Mouse (Mus musculus): ENCODE measurements around the gene Cryba1. TPM values are rescaled to one million over a fixed set of nuclear protein-coding genes. Genes with fewer than 3 reads are reported as not detected.
"Not testable (repeated sequence)": the region's sequence is repeated elsewhere in the genome, so short reads cannot be mapped to it uniquely, and the experiment has no call there.

Gene Cryba1
- polyA plus RNA-seq, 1 experiment from 2014 or later: 10.6 TPM

GRCm38 (mm10) chr11:77763673-77764340 lies 38.7 kb upstream of the Cryba1 start:
- Histone ChIP-seq H3K9me3 (replicated peaks; ENCODE audit: control insufficient read depth, low read length) (no peaks in the 10 kb centered on the region), H3K36me3 (replicated peaks; ENCODE audit: control insufficient read depth, insufficient read depth, low read depth, low read length) (no peaks in the 10 kb centered on the region), H3K9ac (replicated peaks; ENCODE audit: low read length) (peak overlapping the region; percentile 92), H3K27ac (replicated peaks; ENCODE audit: low read depth, low read length) (peak overlapping the region; percentile 63), H3K4me3 (ENCODE audit: low read depth, low read length) (peak overlapping the region; percentile 78), H3K4me1 (ENCODE audit: control insufficient read depth, insufficient read depth, low read length) (peaks cover 6% of the 10 kb centered on the region), H3K4me2 (ENCODE audit: low read depth, low read length) (peak overlapping the region; percentile 81), H3K27me3 (ENCODE audit: control insufficient read depth, insufficient read depth, low read length) (no peaks in the 10 kb centered on the region)
- WGBS: 4% methylated on average over 26 of the region's 26 CpGs
- peak; percentile 71 for DNase-seq (ENCODE audit: low spot score)
- ATAC-seq (replicated peaks; ENCODE audit: insufficient number of reproducible peaks, low FRiP score, low TSS enrichment, low read depth): peak; percentile 27

- Histone ChIP-seq H3K4me2 (ENCODE audit: low read depth, low read length) (peak within 1 kb of the TSS; percentile 81), H3K4me3 (ENCODE audit: low read depth, low read length) (peak within 1 kb of the TSS; percentile 78), H3K27me3 (ENCODE audit: control insufficient read depth, insufficient read depth, low read length) (no peaks in the 10 kb centered on the region), H3K9ac (replicated peaks; ENCODE audit: low read length) (peak within 1 kb of the TSS; percentile 92), H3K36me3 (replicated peaks; ENCODE audit: control insufficient read depth, insufficient read depth, low read depth, low read length) (no peaks in the 10 kb centered on the region), H3K9me3 (replicated peaks; ENCODE audit: control insufficient read depth, low read length) (no peaks in the 10 kb centered on the region), H3K4me1 (ENCODE audit: control insufficient read depth, insufficient read depth, low read length) (peaks cover 6% of the 10 kb centered on the region), H3K27ac (replicated peaks; ENCODE audit: low read depth, low read length) (peak within 1 kb of the TSS; percentile 63)
- WGBS: 2% methylated on average over 58 of the region's 79 CpGs
- DNase-seq (ENCODE audit: low spot score) (peak; percentile 91), ATAC-seq (replicated peaks; ENCODE audit: insufficient number of reproducible peaks, low FRiP score, low TSS enrichment, low read depth) (peak; percentile 72)
Measured at GRCm38 (mm10) chr11:77762783-77763672, 37.9 kb upstream of the Cryba1 start, which contains the start of gene Myo18a. Gene Myo18a, plus strand, starts transcription at chr11:77763246.

- Histone ChIP-seq H3K4me2 (ENCODE audit: low read depth, low read length) (no peak overlapping the region), H3K27ac (replicated peaks; ENCODE audit: low read depth, low read length) (no peak overlapping the region), H3K9me3 (replicated peaks; ENCODE audit: control insufficient read depth, low read length) (no peaks in the 10 kb centered on the region), H3K4me1 (ENCODE audit: control insufficient read depth, insufficient read depth, low read length) (peaks cover 2% of the 10 kb centered on the region; the same call in 1 of the 2 replicates), H3K27me3 (ENCODE audit: control insufficient read depth, insufficient read depth, low read length) (no peaks in the 10 kb centered on the region), H3K9ac (replicated peaks; ENCODE audit: low read length) (no peak overlapping the region), H3K36me3 (replicated peaks; ENCODE audit: control insufficient read depth, insufficient read depth, low read depth, low read length) (no peaks in the 10 kb centered on the region), H3K4me3 (ENCODE audit: low read depth, low read length) (no peak overlapping the region)
- WGBS: 85% methylated on average over 4 of the region's 4 CpGs
- ATAC-seq (replicated peaks; ENCODE audit: insufficient number of reproducible peaks, low FRiP score, low TSS enrichment, low read depth): no peak
- DNase-seq (ENCODE audit: low spot score): no peak
Measured at GRCm38 (mm10) chr11:77760031-77760430, 34.9 kb upstream of the Cryba1 start.

- no peaks in the 10 kb centered on the region for H3K9me3 ChIP-seq (replicated peaks; ENCODE audit: control insufficient read depth, low read length)
- H3K36me3 ChIP-seq (replicated peaks; ENCODE audit: control insufficient read depth, insufficient read depth, low read depth, low read length): no peaks in the 10 kb centered on the region
- no peak overlapping the region for H3K4me3 ChIP-seq (ENCODE audit: low read depth, low read length)
- H3K9ac ChIP-seq (replicated peaks; ENCODE audit: low read length): no peak overlapping the region
- H3K4me2 ChIP-seq (ENCODE audit: low read depth, low read length): no peak overlapping the region
- WGBS: 74% methylated on average over 3 of the region's 3 CpGs
- H3K27me3 ChIP-seq (ENCODE audit: control insufficient read depth, insufficient read depth, low read length): no peaks in the 10 kb centered on the region
- no peak overlapping the region for H3K27ac ChIP-seq (replicated peaks; ENCODE audit: low read depth, low read length)
- ATAC-seq (replicated peaks; ENCODE audit: insufficient number of reproducible peaks, low FRiP score, low TSS enrichment, low read depth) (no peak), DNase-seq (ENCODE audit: low spot score) (no peak)
- H3K4me1 ChIP-seq (ENCODE audit: control insufficient read depth, insufficient read depth, low read length): no peaks in the 10 kb centered on the region
Measured at GRCm38 (mm10) chr11:77753469-77753868, 28.4 kb upstream of the Cryba1 start.

GRCm38 (mm10) chr11:77752525-77752924 lies 27.4 kb upstream of the Cryba1 start:
- no peaks in the 10 kb centered on the region for H3K36me3 ChIP-seq (replicated peaks; ENCODE audit: control insufficient read depth, insufficient read depth, low read depth, low read length)
- no peaks in the 10 kb centered on the region for H3K4me1 ChIP-seq (ENCODE audit: control insufficient read depth, insufficient read depth, low read length)
- H3K4me3 ChIP-seq (ENCODE audit: low read depth, low read length): no peak overlapping the region
- no peak overlapping the region for H3K9ac ChIP-seq (replicated peaks; ENCODE audit: low read length)
- no peaks in the 10 kb centered on the region for H3K9me3 ChIP-seq (replicated peaks; ENCODE audit: control insufficient read depth, low read length)
- H3K27me3 ChIP-seq (ENCODE audit: control insufficient read depth, insufficient read depth, low read length): no peaks in the 10 kb centered on the region
- no peak overlapping the region for H3K4me2 ChIP-seq (ENCODE audit: low read depth, low read length)
- no peak for ATAC-seq (replicated peaks; ENCODE audit: insufficient number of reproducible peaks, low FRiP score, low TSS enrichment, low read depth)
- 83% methylated on average over 5 of the region's 5 CpGs for WGBS
- H3K27ac ChIP-seq (replicated peaks; ENCODE audit: low read depth, low read length): no peak overlapping the region
- no peak for DNase-seq (ENCODE audit: low spot score)

- no peak overlapping the region for H3K9ac ChIP-seq (replicated peaks; ENCODE audit: low read length)
- no peak overlapping the region for H3K4me2 ChIP-seq (ENCODE audit: low read depth, low read length)
- no peaks in the 10 kb centered on the region for H3K9me3 ChIP-seq (replicated peaks; ENCODE audit: control insufficient read depth, low read length)
- no peaks in the 10 kb centered on the region for H3K27me3 ChIP-seq (ENCODE audit: control insufficient read depth, insufficient read depth, low read length)
- no peak for DNase-seq (ENCODE audit: low spot score)
- no peak overlapping the region for H3K27ac ChIP-seq (replicated peaks; ENCODE audit: low read depth, low read length)
- H3K4me1 ChIP-seq (ENCODE audit: control insufficient read depth, insufficient read depth, low read length): no peaks in the 10 kb centered on the region
- 89% methylated on average over 5 of the region's 5 CpGs for WGBS
- no peaks in the 10 kb centered on the region for H3K36me3 ChIP-seq (replicated peaks; ENCODE audit: control insufficient read depth, insufficient read depth, low read depth, low read length)
- no peak overlapping the region for H3K4me3 ChIP-seq (ENCODE audit: low read depth, low read length)
- ATAC-seq (replicated peaks; ENCODE audit: insufficient number of reproducible peaks, low FRiP score, low TSS enrichment, low read depth): no peak
Measured at GRCm38 (mm10) chr11:77748996-77749395, 23.9 kb upstream of the Cryba1 start.

- H3K4me2 ChIP-seq (ENCODE audit: low read depth, low read length); ATAC-seq (replicated peaks; ENCODE audit: insufficient number of reproducible peaks, low FRiP score, low TSS enrichment, low read depth); H3K36me3 ChIP-seq (replicated peaks; ENCODE audit: control insufficient read depth, insufficient read depth, low read depth, low read length); H3K9me3 ChIP-seq (replicated peaks; ENCODE audit: control insufficient read depth, low read length); H3K27ac ChIP-seq (replicated peaks; ENCODE audit: low read depth, low read length); H3K27me3 ChIP-seq (ENCODE audit: control insufficient read depth, insufficient read depth, low read length); H3K9ac ChIP-seq (replicated peaks; ENCODE audit: low read length); H3K4me1 ChIP-seq (ENCODE audit: control insufficient read depth, insufficient read depth, low read length); H3K4me3 ChIP-seq (ENCODE audit: low read depth, low read length); DNase-seq (ENCODE audit: low spot score): not testable (repeated sequence)
- WGBS: 96% methylated on average over 13 of the region's 15 CpGs
Measured at GRCm38 (mm10) chr11:77747103-77747502, 22.0 kb upstream of the Cryba1 start.

GRCm38 (mm10) chr11:77746652-77747051 lies 21.6 kb upstream of the Cryba1 start:
- no peak overlapping the region for H3K9ac ChIP-seq (replicated peaks; ENCODE audit: low read length)
- H3K4me3 ChIP-seq (ENCODE audit: low read depth, low read length): no peak overlapping the region
- DNase-seq (ENCODE audit: low spot score): no peak
- no peaks in the 10 kb centered on the region for H3K4me1 ChIP-seq (ENCODE audit: control insufficient read depth, insufficient read depth, low read length)
- no peak for ATAC-seq (replicated peaks; ENCODE audit: insufficient number of reproducible peaks, low FRiP score, low TSS enrichment, low read depth)
- no peaks in the 10 kb centered on the region for H3K27me3 ChIP-seq (ENCODE audit: control insufficient read depth, insufficient read depth, low read length)
- H3K9me3 ChIP-seq (replicated peaks; ENCODE audit: control insufficient read depth, low read length): no peaks in the 10 kb centered on the region
- no peak overlapping the region for H3K4me2 ChIP-seq (ENCODE audit: low read depth, low read length)
- H3K27ac ChIP-seq (replicated peaks; ENCODE audit: low read depth, low read length): no peak overlapping the region
- H3K36me3 ChIP-seq (replicated peaks; ENCODE audit: control insufficient read depth, insufficient read depth, low read depth, low read length): no peaks in the 10 kb centered on the region
- 92% methylated on average over 4 of the region's 4 CpGs for WGBS

Data from embryonic facial prominence, embryonic 11.5 days (tissue).